Mouse (Mus musculus) heart, adult 18-20 months (tissue): ENCODE results near the gene Gm47985. TPM values are rescaled to one million over a fixed set of nuclear protein-coding genes. Genes with fewer than 3 reads are reported as not detected.
"Not testable (repeated sequence)": the region's sequence is repeated elsewhere in the genome, so short reads cannot be mapped to it uniquely, and the experiment has no call there.

Experiments used
- DNase-seq, 2 experiments: peaks; one replicate each; pipeline ENCODE4 v3.0.0; 2021 to 2022; ENCODE audit warnings: mixed read lengths in 1 of 2
- total RNA-seq, 2 experiments: library from RNA; stranded (reverse); gene quantifications; 2 replicates each; pipeline ENCODE4 v1.2.3; 2021

Gene Gm47985
- total RNA-seq, 2 experiments from 2014 or later, result 1.0 to 1.1 TPM

DNA sequence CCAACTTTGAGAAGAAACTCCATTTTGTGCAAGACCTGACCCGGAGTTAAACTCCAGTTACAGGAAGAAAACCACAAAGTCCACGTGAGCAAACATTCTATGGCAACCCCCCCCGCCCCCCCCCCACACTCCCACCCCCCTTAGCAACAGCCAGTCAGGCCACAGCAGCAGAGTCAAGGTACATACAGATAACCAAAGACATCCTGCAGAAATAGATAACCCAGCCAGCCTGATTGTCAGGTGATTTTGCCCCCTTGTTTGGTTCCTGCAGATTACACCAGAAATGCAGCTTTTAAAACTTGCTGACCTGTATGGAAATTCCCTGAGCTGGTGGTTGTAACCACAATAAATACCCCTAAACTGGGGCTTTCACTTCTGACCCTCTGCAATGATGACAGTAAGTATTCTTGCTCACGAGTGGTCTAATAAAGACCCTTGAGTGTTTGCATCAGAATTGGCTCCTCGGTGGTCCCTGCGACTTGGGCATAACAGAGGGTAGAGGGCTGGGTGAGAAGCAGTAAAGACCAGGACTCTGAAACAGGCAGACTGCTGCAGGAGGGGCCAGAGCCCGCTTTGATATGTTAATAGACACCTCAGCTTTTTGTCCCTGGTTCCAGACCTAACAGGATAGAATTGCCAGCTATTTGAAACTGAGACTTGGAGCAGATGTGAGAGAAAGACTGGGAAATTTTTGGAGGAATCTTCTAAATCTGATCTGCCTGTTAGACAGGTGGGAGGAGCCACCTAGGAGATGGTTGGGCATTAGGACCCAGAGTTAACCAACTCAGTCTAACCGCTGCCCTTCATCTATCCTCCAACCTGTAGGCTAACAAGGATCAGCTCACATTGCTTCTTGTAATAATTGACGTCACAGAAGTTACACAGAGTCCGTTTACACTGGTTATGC, 5.1 kb upstream of the Gm47985 start:
- DNase-seq, result peak; percentile 22 to 29

DNA sequence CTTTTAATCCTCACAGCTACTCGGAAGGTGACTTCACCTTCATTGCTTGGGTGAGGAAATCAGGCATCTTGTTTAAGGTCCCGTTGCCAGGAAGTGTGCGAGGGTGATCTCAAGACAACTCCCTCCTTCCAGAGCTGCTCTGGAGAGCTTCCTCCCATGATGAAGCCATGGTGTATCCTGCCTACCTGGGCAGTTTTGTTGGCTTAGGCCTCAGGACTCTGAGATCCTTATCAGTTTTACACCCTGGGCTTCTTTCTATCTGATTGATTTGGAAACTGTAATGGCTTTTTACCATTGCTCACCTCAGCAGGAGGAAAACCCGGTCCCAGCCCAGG, 4.4 kb upstream of the Gm47985 start:
- DNase-seq, result no peak

DNA sequence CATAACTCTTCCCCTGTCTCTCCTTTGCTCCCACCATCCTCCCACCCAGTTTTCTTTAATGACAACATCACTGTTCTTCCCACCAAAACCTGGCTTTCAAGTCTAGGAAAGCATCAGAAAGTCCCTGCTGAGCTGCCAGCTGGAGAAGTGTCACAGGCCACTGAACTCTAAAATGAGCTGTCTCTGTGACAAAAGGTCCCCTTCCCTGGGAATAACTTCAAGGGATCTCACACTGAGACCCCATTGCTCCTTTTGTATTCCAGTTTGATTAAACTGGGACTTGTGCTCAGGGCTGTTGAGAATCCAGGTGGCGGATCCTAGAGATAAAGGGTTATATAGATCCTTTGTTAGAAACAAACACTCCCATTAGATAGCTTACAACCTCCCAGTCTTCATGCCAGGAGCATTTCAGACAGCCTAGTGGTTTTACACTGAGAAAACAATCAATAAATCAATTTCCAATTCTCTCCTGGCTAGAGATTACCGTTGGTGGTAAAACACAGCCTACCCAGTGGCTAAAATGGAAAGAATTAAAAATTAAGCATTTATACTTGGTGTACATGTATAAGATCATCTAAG, 3.7 kb upstream of the Gm47985 start:
- no peak for DNase-seq

DNA sequence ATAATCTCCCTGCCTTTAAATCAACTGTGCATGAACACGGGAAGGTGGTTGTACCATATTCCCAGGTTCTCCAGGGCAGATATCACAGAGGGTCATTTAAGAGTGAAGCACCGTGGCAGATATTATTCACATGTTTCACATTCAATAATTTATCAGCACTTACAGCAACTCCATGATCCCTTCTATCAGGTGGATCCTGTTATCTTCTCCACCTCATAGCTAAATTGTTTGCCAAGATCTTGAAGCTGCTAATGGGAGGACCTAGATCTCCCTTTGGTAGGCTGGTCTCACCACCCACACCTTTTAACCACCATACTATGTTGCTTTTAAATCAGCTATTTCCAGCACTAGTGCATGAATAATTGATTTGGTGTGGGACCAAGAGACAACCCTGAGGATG, 2.2 kb upstream of the Gm47985 start:
- no peak for DNase-seq

DNA sequence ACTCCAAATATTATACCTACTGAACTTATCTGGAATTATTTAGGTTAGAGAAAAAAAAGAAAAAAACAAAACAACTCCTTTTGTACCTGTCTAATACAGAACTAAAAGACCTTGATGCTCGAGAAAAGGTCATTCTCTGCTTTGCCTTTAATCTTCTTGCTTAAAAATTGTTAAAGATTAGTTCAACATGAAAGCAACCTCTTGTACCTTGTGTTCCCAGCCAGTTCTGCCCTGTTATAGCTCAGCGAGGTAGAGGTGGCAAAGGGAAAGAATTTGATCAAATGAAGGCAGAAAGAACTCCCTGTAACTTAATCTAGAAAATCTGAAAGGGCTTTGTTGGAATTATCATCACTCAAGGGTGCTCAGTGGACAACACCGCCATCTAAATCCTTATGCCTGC, 3.8 kb downstream of the Gm47985 start:
- not testable (repeated sequence) for DNase-seq

DNA sequence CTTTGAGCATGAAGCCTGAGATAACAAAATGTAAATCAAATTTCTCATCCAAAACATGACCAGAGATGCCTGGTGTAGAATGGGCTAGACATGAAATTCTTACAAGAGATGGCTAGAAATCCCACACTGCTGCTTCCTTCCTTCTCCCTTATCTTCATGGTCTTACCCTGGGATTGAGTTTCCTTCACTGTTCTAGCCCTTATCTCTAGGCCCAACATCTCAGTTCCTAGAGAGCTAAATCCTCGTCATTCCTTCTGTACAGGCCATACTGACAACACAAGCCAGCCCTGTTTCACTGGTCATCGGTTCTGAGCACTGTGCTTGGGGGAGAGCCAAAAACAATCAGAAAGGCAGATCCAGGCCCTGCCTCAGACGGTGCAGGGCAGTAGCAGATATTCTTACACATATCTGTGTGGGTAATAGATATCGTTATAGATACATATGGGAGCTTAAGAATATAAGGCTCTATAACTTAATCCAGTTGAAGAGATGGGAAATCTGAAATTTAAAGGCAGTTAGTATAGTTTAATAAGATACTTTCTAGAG, 4.6 kb downstream of the Gm47985 start:
- not testable (repeated sequence) for DNase-seq

DNA sequence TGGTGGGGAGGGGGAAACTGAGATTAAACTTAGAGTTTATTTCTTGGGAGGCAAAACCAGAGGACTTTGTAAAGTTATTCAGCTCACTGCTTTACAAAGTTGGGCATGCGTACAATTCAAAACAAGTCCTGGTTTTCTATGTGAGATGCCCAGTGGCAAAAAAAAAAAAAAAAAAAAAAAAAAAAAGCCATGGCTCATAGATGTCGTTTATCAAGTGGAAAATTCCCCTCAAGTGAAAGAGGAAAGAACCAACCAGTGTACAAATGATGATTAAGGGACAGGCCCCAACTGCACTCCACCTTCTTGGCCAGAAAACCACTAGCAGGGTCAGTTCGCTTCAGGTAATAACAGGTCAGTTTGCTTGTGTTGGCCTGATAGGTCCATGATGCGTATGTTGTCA, 6.1 kb downstream of the Gm47985 start:
- no peak for DNase-seq

DNA sequence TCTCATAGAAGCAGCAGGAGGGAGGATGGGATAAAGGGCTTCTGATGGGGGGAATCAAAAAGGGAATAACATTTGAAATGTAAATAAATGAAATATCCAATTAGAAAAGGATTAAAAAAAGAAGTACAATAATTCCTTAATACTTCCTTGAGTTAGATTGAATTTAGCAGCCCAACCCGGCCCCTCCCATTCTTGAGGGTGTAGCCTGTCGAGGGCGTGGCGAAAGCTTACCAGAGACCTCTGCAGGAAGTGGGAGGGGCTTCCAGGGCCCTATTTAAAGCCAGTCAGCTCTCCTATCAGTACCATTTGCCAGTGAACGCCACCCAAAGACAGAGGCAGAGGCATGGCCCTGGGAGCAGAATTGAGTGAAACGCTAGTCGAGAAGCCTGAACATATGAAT, 9.7 kb downstream of the Gm47985 start, which contains the start of gene Gm8947:
Gene Gm8947 (plus strand): TSS at position 302 of the 400 bp plus-strand sequence.
- DNase-seq, result not testable (repeated sequence)

DNA sequence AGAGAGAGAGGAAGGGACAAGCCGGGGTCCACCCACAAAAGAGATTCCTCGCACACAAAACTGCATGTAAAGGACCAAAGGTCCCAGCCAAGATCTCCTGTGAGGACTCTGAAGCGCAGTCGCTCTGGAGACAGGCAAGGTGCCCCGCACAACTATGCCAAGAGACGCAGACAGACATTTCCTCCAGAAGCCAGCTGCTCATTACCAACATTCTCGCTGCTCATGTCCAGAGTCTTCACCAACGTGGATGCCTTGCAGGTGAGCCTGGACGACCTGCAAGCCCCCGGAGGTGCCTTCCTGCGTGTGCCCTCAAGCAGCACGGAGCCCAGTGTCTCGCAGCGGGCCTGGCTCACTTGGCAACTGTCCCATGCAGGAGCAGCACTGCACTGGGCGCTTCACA, 10.4 kb downstream of the Gm47985 start:
- not testable (repeated sequence) for DNase-seq

DNA sequence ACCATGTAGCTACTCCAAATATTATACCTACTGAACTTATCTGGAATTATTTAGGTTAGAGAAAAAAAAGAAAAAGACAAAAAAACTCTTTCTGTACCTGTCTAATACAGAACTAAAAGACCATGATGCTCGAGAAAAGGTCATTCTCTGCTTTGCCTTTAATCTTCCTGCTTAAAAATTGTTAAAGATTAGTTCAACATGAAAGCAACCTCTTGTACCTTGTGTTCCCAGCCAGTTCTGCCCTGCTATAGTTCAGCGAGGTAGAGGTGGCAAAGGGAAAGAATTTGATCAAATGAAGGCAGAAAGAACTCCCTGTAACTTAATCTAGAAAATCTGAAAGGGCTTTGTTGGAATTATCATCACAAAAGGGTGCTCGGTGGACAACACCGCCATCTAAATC, 13.6 kb downstream of the Gm47985 start:
- DNase-seq, result not testable (repeated sequence)

DNA sequence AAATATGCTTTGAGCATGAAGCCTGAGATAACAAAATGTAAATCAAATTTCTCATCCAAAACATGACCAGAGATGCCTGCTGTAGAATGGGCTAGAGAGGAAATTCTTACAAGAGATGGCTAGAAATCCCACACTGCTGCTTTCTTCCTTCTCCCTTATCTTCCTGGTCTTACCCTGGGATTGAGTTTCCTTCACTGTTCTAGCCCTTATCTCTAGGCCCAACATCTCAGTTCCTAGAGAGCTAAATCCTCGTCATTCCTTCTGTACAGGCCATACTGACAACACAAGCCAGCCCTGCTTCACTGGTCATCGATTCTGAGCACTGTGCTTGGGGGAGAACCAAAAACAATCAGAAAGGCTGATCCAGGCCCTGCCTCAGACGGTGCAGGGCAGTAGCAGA, 14.4 kb downstream of the Gm47985 start:
- not testable (repeated sequence) for DNase-seq

DNA sequence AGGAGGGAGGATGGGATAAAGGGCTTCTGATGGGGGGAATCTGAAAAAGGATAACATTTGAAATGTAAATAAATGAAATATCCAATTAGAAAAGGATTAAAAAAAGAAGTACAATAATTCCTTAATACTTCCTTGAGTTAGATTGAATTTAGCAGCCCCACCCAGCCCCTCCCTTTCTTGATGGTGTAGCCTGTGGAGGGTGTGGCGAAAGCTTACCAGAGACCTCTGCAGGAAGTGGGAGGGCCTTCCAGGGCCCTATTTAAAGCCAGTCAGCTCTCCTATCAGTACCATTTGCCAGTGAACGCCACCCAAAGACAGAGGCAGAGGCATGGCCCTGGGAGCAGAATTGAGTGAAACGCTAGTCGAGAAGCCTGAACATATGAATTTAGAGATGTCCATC, 15.8 kb downstream of the Gm47985 start, which contains the start of gene Gm47995:
Gene Gm47995 (plus strand): TSS at position 329 of the 400 bp plus-strand sequence.
- not testable (repeated sequence) for DNase-seq

DNA sequence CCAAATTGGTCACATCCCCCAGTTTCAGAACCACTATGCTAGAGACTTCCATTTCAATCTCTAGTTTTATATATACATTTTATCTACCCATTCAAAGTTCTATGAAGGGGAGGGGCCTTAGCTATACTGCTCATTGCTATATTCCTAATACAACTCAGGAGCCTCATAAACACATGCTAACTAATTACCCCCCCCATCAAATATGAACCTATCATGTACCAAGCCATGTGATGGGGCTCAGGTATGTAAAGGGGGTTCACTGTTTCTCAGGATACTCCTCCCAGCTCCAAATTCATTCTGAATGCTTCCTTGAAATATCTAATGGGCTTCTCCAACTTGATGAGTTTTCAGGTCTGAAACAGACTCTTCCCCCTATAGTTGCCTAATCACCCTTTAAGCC, 18.3 kb downstream of the Gm47985 start:
- not testable (repeated sequence) for DNase-seq

DNA sequence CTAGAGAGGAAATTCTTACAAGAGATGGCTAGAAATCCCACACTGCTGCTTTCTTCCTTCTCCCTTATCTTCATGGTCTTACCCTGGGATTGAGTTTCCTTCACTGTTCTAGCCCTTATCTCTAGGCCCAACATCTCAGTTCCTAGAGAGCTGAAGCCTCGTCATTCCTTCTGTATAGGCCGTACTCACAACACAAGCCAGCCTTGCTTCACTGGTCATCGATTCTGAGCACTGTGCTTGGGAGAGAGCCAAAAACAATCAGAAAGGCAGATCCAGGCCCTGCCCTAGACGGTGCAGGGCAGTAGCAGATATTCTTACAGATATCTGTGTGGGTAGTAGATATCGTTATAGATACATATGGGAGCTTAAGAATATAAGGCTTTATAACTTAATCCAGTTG, 20.4 kb downstream of the Gm47985 start:
- DNase-seq, result not testable (repeated sequence)

DNA sequence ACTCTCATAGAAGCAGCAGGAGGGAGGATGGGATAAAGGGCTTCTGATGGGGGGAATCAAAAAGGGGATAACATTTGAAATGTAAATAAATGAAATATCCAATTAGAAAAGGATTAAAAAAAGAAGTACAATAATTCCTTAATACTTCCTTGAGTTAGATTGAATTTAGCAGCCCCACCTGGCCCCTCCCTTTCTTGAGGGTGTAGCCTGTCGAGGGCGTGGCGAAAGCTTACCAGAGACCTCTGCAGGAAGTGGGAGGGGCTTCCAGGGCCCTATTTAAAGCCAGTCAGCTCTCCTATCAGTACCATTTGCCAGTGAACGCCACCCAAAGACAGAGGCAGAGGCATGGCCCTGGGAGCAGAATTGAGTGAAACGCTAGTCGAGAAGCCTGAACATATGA, 21.5 kb downstream of the Gm47985 start, which contains the start of gene 3110040M04Rik:
Gene 3110040M04Rik (plus strand): TSS at position 304 of the 400 bp plus-strand sequence.
- not testable (repeated sequence) for DNase-seq

DNA sequence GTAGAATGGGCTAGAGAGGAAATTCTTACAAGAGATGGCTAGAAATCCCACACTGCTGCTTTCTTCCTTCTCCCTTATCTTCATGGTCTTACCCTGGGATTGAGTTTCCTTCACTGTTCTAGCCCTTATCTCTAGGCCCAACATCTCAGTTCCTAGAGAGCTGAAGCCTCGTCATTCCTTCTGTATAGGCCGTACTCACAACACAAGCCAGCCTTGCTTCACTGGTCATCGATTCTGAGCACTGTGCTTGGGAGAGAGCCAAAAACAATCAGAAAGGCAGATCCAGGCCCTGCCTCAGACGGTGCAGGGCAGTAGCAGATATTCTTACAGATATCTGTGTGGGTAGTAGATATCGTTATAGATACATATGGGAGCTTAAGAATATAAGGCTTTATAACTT, 26.2 kb downstream of the Gm47985 start:
- DNase-seq, result not testable (repeated sequence)

DNA sequence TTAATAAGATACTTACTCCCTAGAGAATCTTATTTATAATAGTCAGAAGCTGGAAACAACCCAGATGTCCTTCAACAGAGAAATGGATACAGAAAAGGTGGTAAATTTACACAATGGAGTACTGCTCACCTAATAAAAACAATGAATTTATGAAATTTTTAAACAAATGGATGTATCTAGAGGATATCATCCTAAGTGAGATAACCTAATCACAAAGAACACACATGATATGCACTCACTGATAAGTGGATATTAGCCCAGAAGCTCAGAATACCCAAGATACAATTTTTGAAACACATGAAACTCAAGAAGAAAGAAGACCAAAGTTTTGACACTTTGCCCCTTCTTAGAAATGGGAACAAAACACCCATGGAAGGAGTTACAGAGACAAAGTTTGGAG, 26.6 kb downstream of the Gm47985 start:
- DNase-seq, result not testable (repeated sequence)

DNA sequence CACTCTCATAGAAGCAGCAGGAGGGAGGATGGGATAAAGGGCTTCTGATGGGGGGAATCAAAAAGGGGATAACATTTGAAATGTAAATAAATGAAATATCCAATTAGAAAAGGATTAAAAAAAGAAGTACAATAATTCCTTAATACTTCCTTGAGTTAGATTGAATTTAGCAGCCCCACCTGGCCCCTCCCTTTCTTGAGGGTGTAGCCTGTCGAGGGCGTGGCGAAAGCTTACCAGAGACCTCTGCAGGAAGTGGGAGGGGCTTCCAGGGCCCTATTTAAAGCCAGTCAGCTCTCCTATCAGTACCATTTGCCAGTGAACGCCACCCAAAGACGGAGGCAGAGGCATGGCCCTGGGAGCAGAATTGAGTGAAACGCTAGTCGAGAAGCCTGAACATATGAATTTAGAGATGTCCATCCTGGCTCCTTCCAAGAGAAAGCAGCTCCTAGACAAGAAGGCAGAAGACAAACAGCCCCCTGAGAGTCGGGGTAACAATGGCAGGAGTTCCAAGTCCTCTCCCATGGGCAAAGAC, 27.6 kb downstream of the Gm47985 start, which contains the start of gene Gm47996:
Gene Gm47996 (plus strand): TSS at position 308 of the 532 bp plus-strand sequence.
- DNase-seq, result not testable (repeated sequence)

DNA sequence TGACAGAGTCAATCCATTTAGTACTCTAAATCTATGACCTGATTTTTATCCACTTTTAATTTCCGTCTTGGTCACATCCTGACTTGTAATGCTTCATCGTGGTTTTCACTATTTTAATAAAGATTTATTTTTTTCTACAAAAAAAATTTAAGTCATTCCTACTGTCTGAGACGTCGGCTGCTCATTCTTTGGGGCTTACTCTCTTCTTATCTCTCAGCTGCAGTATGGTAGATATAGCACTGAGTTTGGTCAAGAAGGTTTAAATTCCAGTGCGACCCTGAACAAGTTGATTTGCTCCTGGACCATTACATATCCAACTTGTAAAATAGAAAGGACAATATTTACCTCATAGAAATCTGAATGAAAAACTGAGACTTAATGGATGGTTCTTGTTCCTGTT, 29.3 kb downstream of the Gm47985 start:
- DNase-seq, result not testable (repeated sequence)

DNA sequence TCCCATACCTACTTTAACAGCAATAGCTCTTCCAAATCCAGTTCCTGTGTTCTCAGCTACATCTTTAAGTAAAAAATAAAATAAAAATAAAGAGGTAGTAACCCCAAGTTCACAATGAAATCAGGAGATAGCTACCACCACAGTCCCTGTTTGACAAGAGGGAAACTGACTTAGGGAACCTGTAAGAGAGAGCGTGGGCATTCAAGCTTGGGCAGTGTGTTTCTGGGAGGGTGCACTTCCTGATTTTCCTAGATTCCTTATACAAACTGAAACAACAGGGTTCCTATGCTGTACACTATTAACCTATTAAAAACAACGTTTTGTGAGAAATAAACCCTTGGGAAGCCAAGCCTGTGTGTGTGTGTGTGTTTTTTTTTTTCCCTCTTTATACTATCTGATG, 32.5 kb downstream of the Gm47985 start:
- DNase-seq, result no peak

DNA sequence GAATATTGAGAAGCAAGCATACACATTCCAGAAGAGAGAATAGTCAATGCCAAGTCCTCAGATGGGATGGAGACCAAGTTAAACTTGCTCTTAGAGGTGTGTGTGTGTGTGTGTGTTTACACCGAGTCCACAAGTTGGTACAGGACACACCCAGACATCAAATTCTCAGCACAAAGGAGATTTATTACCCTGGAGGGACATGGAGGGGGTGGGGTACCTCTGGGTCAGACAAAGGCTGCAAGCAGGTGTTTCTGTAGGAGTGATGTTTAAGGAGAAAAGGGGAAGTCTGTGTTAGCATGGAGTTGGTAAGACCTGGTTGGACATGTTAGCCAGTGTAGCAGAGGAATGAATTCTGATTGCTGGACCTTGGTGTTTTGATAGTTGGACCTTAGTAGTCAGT, 33.6 kb downstream of the Gm47985 start:
- no peak for DNase-seq

DNA sequence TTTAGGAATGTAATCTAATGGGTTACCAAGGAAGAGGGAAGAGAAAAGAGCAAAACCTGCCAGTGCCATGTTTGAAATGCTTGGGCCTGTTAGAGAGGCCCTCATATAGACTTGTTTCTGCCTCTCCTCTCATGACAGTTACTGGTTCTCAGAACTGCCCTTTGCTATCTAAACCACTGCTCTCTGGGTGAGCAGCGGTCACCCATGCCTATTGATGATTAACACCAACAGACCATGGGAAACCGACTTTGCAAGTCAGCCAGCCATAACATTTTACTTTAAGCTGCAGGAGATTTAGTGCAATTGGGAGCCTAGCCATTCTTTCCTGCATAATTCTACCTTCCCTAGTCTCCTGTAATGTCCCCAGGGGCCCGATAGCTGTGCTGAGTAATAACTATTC, 34.1 kb downstream of the Gm47985 start:
- no peak for DNase-seq

DNA sequence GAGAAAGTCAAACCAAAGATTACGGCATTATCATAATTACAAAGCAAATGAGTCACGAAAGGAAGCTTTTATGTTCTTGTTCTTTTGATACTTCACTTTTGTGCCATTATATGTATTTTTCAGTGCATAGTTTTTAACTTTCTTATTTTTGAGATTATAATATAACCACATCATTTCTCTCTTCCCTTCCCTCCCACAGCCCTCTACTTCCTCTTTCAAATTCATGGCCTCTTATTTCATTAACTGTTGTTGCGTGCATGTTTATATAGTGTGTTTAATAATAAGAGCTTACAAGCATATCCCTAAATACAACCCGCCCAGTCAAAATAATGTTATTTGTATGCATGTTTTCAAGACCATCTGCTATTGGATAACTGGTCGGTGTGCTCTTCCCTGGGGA, 36.7 kb downstream of the Gm47985 start:
- DNase-seq, result no peak
